Mouse (Mus musculus): ENCODE data around the gene Psmd11.

GRCm38 (mm10) chr11:80493186-80493585 is 64.8 kb downstream of the Psmd11 start:
- TF ChIP-seq POLR2A (IDR thresholded peaks at IDR 0.05; ENCODE audit: extremely low read depth, insufficient read depth, low read length) (no peak), CTCF (IDR thresholded peaks at IDR 0.05; ENCODE audit: low read depth, low read length) (no peak)
